Mouse (Mus musculus) spleen, adult 2 months (tissue): Measurements from ENCODE around the gene 1700025G04Rik. TPM values are rescaled to one million over a fixed set of nuclear protein-coding genes. Genes with fewer than 3 reads are reported as not detected.

Experiments used
- DNase-seq, 2 experiments: peaks; one replicate each; pipeline versions ENCODE4 v3.0.0 to v3.0.0-alpha.2; 2012 to 2021; ENCODE audit warnings: low spot score in 2 of 2, low read depth in 1 of 2
- H3K27ac ChIP-seq: fragments of 200-500 bp; 2 replicates; pipeline ENCODE4 v1.5.1; 2012; ENCODE audit warnings: low read length, inconsistent platforms; ENCODE audit not compliant: insufficient read depth
- H3K27me3 ChIP-seq: fragments of 200-500 bp; 2 replicates; pipeline ENCODE4 v1.6.1; 2012; ENCODE audit warnings: mild to moderate bottlenecking, moderate library complexity, low read length, inconsistent platforms; ENCODE audit not compliant: control insufficient read depth, insufficient read depth
- H3K36me3 ChIP-seq: fragments of 200-500 bp; 2 replicates; pipeline ENCODE4 v1.6.1; 2012; ENCODE audit warnings: mild to moderate bottlenecking, low read length, inconsistent platforms; ENCODE audit not compliant: control insufficient read depth, insufficient read depth
- H3K4me1 ChIP-seq: fragments of 200-500 bp; 2 replicates; pipeline ENCODE4 v1.6.1; 2011; ENCODE audit warnings: inconsistent platforms; ENCODE audit not compliant: control insufficient read depth, insufficient read depth, insufficient read length
- H3K4me3 ChIP-seq: fragments of 200-500 bp; 2 replicates; pipeline ENCODE4 v1.5.1; 2011; ENCODE audit warnings: mild to moderate bottlenecking, inconsistent platforms; ENCODE audit not compliant: insufficient read depth, insufficient read length; ENCODE audit errors: extremely low read depth
- CTCF ChIP-seq: fragments of 200-500 bp; IDR thresholded peaks from 2 replicates; pipeline ENCODE4 v1.5.1; 2011; ENCODE audit warnings: mild to moderate bottlenecking, inconsistent platforms; ENCODE audit not compliant: insufficient read depth, insufficient read length, insufficient replicate concordance; ENCODE audit errors: extremely low read depth
- POLR2A ChIP-seq: fragments of 200-500 bp; IDR thresholded peaks from 2 replicates; pipeline ENCODE4 v1.6.1; 2011; ENCODE audit warnings: low read depth, low read length, inconsistent platforms
- WGBS: fragments of 180-500 bp; shearing (Covaris S2); methylation state at CpG from one replicate; pipeline ENCODE4 v1.1.7; 2018; 5-methylcytosine and 5-hydroxymethylcytosine counted together
- polyA plus RNA-seq: library from polyadenylated mRNA; depleted of rRNA; stranded (reverse); fragments of >200 nt; gene quantifications from 2 replicates; pipeline ENCODE4 v1.2.3, GENCODE M21; 2012

The 1700025G04Rik gene
- polyA plus RNA-seq, 1 experiment = 0.99 TPM

- Histone ChIP-seq H3K27ac (no peak overlapping the region), H3K4me3 (no peak overlapping the region), H3K27me3 (no peaks in the 10 kb centered on the region), H3K4me1 (no peaks in the 10 kb centered on the region), H3K36me3 (no peaks in the 10 kb centered on the region)
- TF ChIP-seq CTCF (no peak), POLR2A (no peak)
- DNase-seq = no peak
- WGBS = 81% methylated on average over 4 of the region's 4 CpGs
Measured at GRCm38 (mm10) chr1:152025308-152025707, 64.6 kb downstream of the 1700025G04Rik start.

GRCm38 (mm10) chr1:152024019-152024787, 65.7 kb downstream of the 1700025G04Rik start:
- 91% methylated on average over 18 of the region's 18 CpGs for WGBS
- H3K27ac ChIP-seq = no peak overlapping the region
- no peaks in the 10 kb centered on the region for H3K36me3 ChIP-seq

GRCm38 (mm10) chr1:152020812-152021211, 69.1 kb downstream of the 1700025G04Rik start:
- H3K4me3 ChIP-seq = no peak overlapping the region
- H3K36me3 ChIP-seq = no peaks in the 10 kb centered on the region
- H3K4me1 ChIP-seq = peaks cover 5% of the 10 kb centered on the region; the same call in 1 of the 2 replicates
- DNase-seq = no peak
- H3K27me3 ChIP-seq = no peaks in the 10 kb centered on the region
- H3K27ac ChIP-seq = no peak overlapping the region
- TF ChIP-seq POLR2A (no peak), CTCF (no peak)
- 51% methylated on average over 6 of the region's 6 CpGs for WGBS

More at GRCm38 (mm10) chr1:152024019-152024787, 65.7 kb downstream of the 1700025G04Rik start:
- TF ChIP-seq CTCF (no peak), POLR2A (no peak)
- no peak for DNase-seq
- no peaks in the 10 kb centered on the region for H3K27me3 ChIP-seq
- H3K4me3 ChIP-seq = no peak overlapping the region
- peaks cover 4% of the 10 kb centered on the region; the same call in 1 of the 2 replicates for H3K4me1 ChIP-seq

- DNase-seq = no peak
- TF ChIP-seq CTCF = no peak
- no peak for TF ChIP-seq POLR2A
- 55% methylated on average over 5 of the region's 5 CpGs for WGBS
- no peaks in the 10 kb centered on the region for H3K36me3 ChIP-seq
- H3K27me3 ChIP-seq = no peaks in the 10 kb centered on the region
- no peak overlapping the region for H3K27ac ChIP-seq
- H3K4me3 ChIP-seq = no peak overlapping the region
- peaks cover 7% of the 10 kb centered on the region; the same call in 1 of the 2 replicates for H3K4me1 ChIP-seq
Measured at GRCm38 (mm10) chr1:152020070-152020469, 69.9 kb downstream of the 1700025G04Rik start.

- no peak for DNase-seq
- WGBS = 6% methylated on average over 5 of the region's 5 CpGs
Measured at GRCm38 (mm10) chr1:152019196-152019595, 70.7 kb downstream of the 1700025G04Rik start.

GRCm38 (mm10) chr1:152018322-152018721, 71.6 kb downstream of the 1700025G04Rik start:
- no peak for DNase-seq
- Histone ChIP-seq H3K27ac (no peak overlapping the region), H3K4me1 (peaks cover 7% of the 10 kb centered on the region; the same call in 1 of the 2 replicates), H3K27me3 (no peaks in the 10 kb centered on the region), H3K4me3 (no peak overlapping the region), H3K36me3 (no peaks in the 10 kb centered on the region)
- WGBS = 89% methylated on average over 3 of the region's 3 CpGs
- no peak for TF ChIP-seq CTCF
- TF ChIP-seq POLR2A = no peak

More at GRCm38 (mm10) chr1:152019196-152019595, 70.7 kb downstream of the 1700025G04Rik start:
- Histone ChIP-seq H3K27me3 (no peaks in the 10 kb centered on the region), H3K27ac (no peak overlapping the region), H3K4me1 (peaks cover 7% of the 10 kb centered on the region; the same call in 1 of the 2 replicates), H3K36me3 (no peaks in the 10 kb centered on the region), H3K4me3 (no peak overlapping the region)
- TF ChIP-seq CTCF (no peak), POLR2A (no peak)

- DNase-seq = no peak
- H3K4me1 ChIP-seq = peaks cover 7% of the 10 kb centered on the region; the same call in 1 of the 2 replicates
- H3K36me3 ChIP-seq = no peaks in the 10 kb centered on the region
- TF ChIP-seq POLR2A (no peak), CTCF (no peak)
- WGBS = 79% methylated on average over 3 of the region's 3 CpGs
- no peak overlapping the region for H3K4me3 ChIP-seq
- no peaks in the 10 kb centered on the region for H3K27me3 ChIP-seq
- no peak overlapping the region for H3K27ac ChIP-seq
Measured at GRCm38 (mm10) chr1:152016663-152017062, 73.3 kb downstream of the 1700025G04Rik start.
